Mouse (Mus musculus) Patski (cell line): ENCODE results near the gene Slc12a1. TPM values are rescaled to one million over a fixed set of nuclear protein-coding genes. Genes with fewer than 3 reads are reported as not detected.
A peak's percentile ranks its signal among the peaks of the same experiment; 100 is the strongest.
"Not testable (repeated sequence)": the region's sequence is repeated elsewhere in the genome, so short reads cannot be mapped to it uniquely, and the experiment has no call there.

Source experiments
- ATAC-seq: fragments of 100-300 bp; one replicate; pipeline ENCODE4 v1.8.0; 2021
- CTCF ChIA-PET: fragments of 350-600 bp; sonication (Branson Sonifier 250); formaldehyde crosslinking; loops from one replicate; lab custom pipeline; 2022; ENCODE audit warnings: inconsistent platforms; lab: Charles Lee
- POLR2A ChIA-PET: fragments of 350-600 bp; sonication (Branson Sonifier 250); formaldehyde crosslinking; loops from one replicate; lab custom pipeline; 2022; ENCODE audit warnings: antibody characterized with exemption, inconsistent platforms; lab: Charles Lee
- DNase-seq: peaks from one replicate; pipeline ENCODE4 v3.0.0-alpha.2; 2011; ENCODE audit warnings: low read depth, low spot score
- H3K27me3 ChIP-seq: fragments of 371-371 bp; one replicate; pipeline ENCODE4 v1.5.1; 2021
- CTCF ChIP-seq: fragments of 100-300 bp; IDR thresholded peaks from one replicate; pipeline ENCODE4 v1.5.1; 2021
- in situ Hi-C: fragments of 300-500 bp; cut with MboI; formaldehyde crosslinking; loops from 3 replicates; pipeline ENCODE4 v1.11.1; 2018; ENCODE audit warnings: low pct_unique_long_range_greater_than_20kb, mixed read lengths
- polyA plus RNA-seq: library from polyadenylated mRNA; unstranded; gene quantifications from one replicate; pipeline ENCODE4 v1.2.3, GENCODE M21; 2021

The Slc12a1 gene
- 0.09 TPM for polyA plus RNA-seq

DNA sequence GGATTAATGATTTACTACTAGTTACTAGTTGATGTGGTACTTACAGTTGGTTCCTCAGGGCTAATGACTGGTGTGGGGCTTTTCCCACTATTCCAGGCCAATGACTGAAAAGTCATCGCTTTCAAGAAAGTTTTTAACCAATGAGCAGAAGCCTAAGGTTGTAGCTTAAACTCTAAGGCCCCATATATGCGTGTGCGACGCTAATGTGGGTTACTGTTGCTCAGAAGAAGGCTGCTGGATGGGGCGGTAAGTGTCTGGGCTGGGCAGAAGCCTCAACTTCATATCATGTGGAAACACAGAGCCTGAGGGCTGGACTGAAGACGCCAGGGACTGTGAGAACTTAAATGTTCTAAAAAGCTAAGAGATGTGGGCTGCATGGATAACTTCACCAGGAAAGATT is at the start of gene Slc12a1:
Gene Slc12a1, plus strand, starts transcription at position 118 of the 400 bp plus-strand sequence.
- no peak for DNase-seq
- no peak for TF ChIP-seq CTCF
- CTCF ChIA-PET: no interaction called here
- in situ Hi-C loops: no loop called here
- ATAC-seq: no peak
- POLR2A ChIA-PET: interaction anchor here (0.8 kb wide), 1 partner anchor 101 kb away, joined by 3 read pairs; no protein-coding TSS in a partner anchor
- peaks cover 31% of the 10 kb centered on the region for H3K27me3 ChIP-seq

DNA sequence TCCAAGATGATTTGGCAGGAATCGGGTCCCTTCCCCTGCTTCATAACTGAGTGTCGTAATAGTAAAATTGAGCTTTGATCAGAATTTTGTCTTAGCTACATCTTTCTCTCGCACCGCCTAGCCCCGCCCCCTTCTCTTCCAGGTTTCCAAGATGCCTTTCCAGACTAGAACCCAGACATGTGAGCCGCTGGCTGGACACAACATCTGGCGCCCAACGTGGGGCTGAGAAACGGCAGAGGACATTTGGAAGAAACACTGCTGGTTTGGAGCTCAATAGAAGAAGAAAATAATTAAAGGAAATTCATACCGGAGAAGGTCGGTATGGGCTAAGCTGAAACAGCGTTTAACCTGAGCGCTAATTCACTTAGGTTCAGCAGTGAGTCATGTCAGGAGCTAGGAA is 47.8 kb upstream of the Slc12a1 start:
- DNase-seq, ATAC-seq, CTCF ChIA-PET, H3K27me3 ChIP-seq, POLR2A ChIA-PET: not testable (repeated sequence)
- in situ Hi-C loops: loop anchor here (25.0 kb wide), 1 partner anchor 508 kb away; no protein-coding TSS in a partner anchor

GRCm38 (mm10) chr2:125106536-125106935 is 45.8 kb upstream of the Slc12a1 start:
- CTCF ChIA-PET, H3K27me3 ChIP-seq, DNase-seq, POLR2A ChIA-PET, ATAC-seq: not testable (repeated sequence)
- in situ Hi-C loops: loop anchor here (25.0 kb wide), 1 partner anchor 506 kb away; no protein-coding TSS in a partner anchor

- CTCF ChIA-PET: interaction anchor here (0.8 kb wide), 1 partner anchor 8 kb away, joined by 3 read pairs; no protein-coding TSS in a partner anchor
- in situ Hi-C loops: loop anchor here (25.0 kb wide), 1 partner anchor 493 kb away; no protein-coding TSS in a partner anchor
Observed at GRCm38 (mm10) chr2:125119381-125120110, 32.8 kb upstream of the Slc12a1 start.

DNA sequence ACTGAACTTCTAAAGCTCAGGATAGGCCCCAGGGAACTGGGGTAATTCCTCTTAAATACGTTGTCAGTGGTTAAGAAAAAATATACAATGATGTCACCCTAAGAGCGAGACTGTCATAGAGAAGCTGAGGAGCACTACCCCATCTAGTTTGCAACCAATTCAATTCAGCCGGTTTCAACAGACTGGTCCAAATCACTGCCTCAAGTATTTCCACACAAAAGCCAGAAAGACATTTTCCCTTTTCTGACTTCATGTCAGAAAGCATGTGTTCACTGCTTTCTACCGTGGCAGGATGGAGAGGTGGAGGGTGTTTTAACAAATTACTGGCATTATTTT is 30.0 kb upstream of the Slc12a1 start:
- no peak for TF ChIP-seq CTCF
- in situ Hi-C loops: loop anchor here (25.0 kb wide), 1 partner anchor 490 kb away; no protein-coding TSS in a partner anchor
- DNase-seq (no peak), ATAC-seq (peak; percentile 17)
- ChIA-PET POLR2A (no interaction called here), CTCF (no interaction called here)
- no peaks in the 10 kb centered on the region for H3K27me3 ChIP-seq

More at GRCm38 (mm10) chr2:125119381-125120110, 32.8 kb upstream of the Slc12a1 start:
- ATAC-seq: no peak
- TF ChIP-seq CTCF: no peak
- POLR2A ChIA-PET: no interaction called here
- DNase-seq: no peak
- H3K27me3 ChIP-seq: no peaks in the 10 kb centered on the region

GRCm38 (mm10) chr2:125122624-125123476 is 29.5 kb upstream of the Slc12a1 start:
- ChIA-PET POLR2A (no interaction called here), CTCF (no interaction called here)
- in situ Hi-C loops: loop anchor here (25.0 kb wide), 1 partner anchor 489 kb away; no protein-coding TSS in a partner anchor
- ATAC-seq (peak; percentile 80), DNase-seq (no peak)
- no peak for TF ChIP-seq CTCF
- H3K27me3 ChIP-seq: no peaks in the 10 kb centered on the region

DNA sequence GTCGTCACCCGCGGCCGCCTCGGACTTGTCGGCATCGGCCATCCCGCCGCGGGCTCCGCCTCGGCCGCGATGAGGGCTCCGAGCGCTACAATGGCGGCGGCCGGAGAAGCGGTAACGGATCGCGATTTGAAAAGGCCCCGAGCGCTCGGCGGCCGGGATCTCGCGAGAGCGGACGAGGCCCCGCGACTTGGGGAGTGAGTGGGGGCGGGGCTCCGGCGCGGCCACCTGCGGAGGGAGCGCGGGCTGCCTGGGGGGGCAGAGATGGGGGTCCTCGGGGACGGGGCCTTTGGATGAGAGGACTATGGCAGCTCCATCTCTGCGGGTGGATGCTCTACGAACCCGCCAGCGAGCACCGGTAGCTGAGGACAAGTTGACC is 28.8 kb upstream of the Slc12a1 start, which contains the start of gene Myef2:
Gene Myef2, minus strand, starts transcription at position 185 of the 376 bp plus-strand sequence.
- DNase-seq (no peak), ATAC-seq (peak; percentile 90)
- no peaks in the 10 kb centered on the region for H3K27me3 ChIP-seq
- TF ChIP-seq CTCF: no peak
- ChIA-PET CTCF (no interaction called here), POLR2A (no interaction called here)
- in situ Hi-C loops: loop anchor here (25.0 kb wide), 1 partner anchor 489 kb away; no protein-coding TSS in a partner anchor

GRCm38 (mm10) chr2:125125824-125126223 is 26.5 kb upstream of the Slc12a1 start:
- TF ChIP-seq CTCF: no peak
- H3K27me3 ChIP-seq: no peaks in the 10 kb centered on the region
- ATAC-seq (no peak), DNase-seq (no peak)
- in situ Hi-C loops: no loop called here
- CTCF ChIA-PET: no interaction called here
- POLR2A ChIA-PET: no interaction called here

DNA sequence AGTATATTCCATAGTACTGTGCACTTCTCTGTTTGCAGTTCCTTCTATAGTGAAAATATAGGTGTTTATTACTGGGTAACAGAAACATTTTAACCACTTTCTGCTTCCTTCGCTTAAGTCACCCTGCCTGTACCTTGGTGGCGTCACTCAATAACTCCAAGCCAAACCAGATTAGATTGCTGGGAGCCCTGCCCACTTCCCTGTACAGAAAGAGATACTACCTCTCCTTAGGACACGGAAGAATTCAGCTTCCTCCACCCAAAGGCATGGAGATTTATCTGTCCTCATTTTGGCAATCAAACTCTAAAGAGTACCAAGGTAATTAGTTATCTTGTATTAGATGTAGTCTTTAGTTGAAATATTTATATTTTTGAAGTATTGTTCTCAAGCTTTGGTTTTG is 25.5 kb upstream of the Slc12a1 start:
- DNase-seq: no peak
- H3K27me3 ChIP-seq: peaks cover 4% of the 10 kb centered on the region
- POLR2A ChIA-PET: no interaction called here
- ATAC-seq: no peak
- in situ Hi-C loops: no loop called here
- no peak for TF ChIP-seq CTCF
- CTCF ChIA-PET: no interaction called here

GRCm38 (mm10) chr2:125134113-125134512 is 18.2 kb upstream of the Slc12a1 start:
- H3K27me3 ChIP-seq: peaks cover 42% of the 10 kb centered on the region
- ChIA-PET CTCF (no interaction called here), POLR2A (no interaction called here)
- DNase-seq (no peak), ATAC-seq (no peak)
- no peak for TF ChIP-seq CTCF
- in situ Hi-C loops: no loop called here
